Mouse (Mus musculus): ENCODE results near the gene Ankrd6. TPM values are rescaled to one million over a fixed set of nuclear protein-coding genes. Genes with fewer than 3 reads are reported as not detected.

The Ankrd6 gene
- total and polyA plus RNA-seq, 3 experiments: 1.1 to 1.8 TPM; not detected in 1

- peak; percentile 58 for DNase-seq (ENCODE audit: low read depth, low spot score)
- Histone ChIP-seq H3K4me3 (ENCODE audit: control insufficient read depth in 1 of 2, insufficient read depth in 1 of 2, low read depth in 2 of 2, low read length in 2 of 2) (no peak overlapping the region), H3K9ac (ENCODE audit: control insufficient read depth, low read depth, low read length, poor library complexity, severe bottlenecking) (no peak overlapping the region), H3K27me3 (ENCODE audit: control insufficient read depth in 1 of 2, insufficient read depth in 2 of 2, low read length in 2 of 2) (no peaks in the 10 kb centered on the region; a peak in 1 of 4 replicates), H3K27ac (ENCODE audit: control insufficient read depth, low read depth, low read length) (no peak overlapping the region), H3K36me3 (ENCODE audit: control insufficient read depth in 1 of 2, insufficient read depth in 2 of 2, low read length in 2 of 2) (peaks cover 0 to 10% of the 10 kb centered on the region in 2 experiments; a peak in 2 of 4 replicates), H3K9me3 (replicated peaks; ENCODE audit: insufficient read depth, low read length) (no peaks in the 10 kb centered on the region), H3K4me1 (ENCODE audit: control insufficient read depth in 1 of 2, insufficient read depth in 2 of 2, low read length in 2 of 2) (peaks cover 4 to 24% of the 10 kb centered on the region in 2 experiments), H3K79me2 (ENCODE audit: control insufficient read depth, insufficient read depth, low read length, poor library complexity) (no peaks in the 10 kb centered on the region)
- TF ChIP-seq CHD2 (IDR thresholded peaks at IDR 0.05; ENCODE audit: low read length) (no peak), EP300 (IDR thresholded peaks at IDR 0.05; ENCODE audit: low read depth in 1 of 2, low read length in 2 of 2) (peak; percentile 56 to 66; a peak in 3 of 4 replicates), NRF1 (IDR thresholded peaks at IDR 0.05; ENCODE audit: insufficient read depth, low read depth, low read length, poor library complexity, severe bottlenecking) (no peak), USF2 (IDR thresholded peaks at IDR 0.05; ENCODE audit: borderline replicate concordance in 1 of 2, insufficient read depth in 1 of 2, low read depth in 1 of 2, low read length in 2 of 2) (no peak), TCF12 (IDR thresholded peaks at IDR 0.05; ENCODE audit: low read depth, low read length) (peak; percentile 72), GATA1 (IDR thresholded peaks at IDR 0.05; ENCODE audit: low read depth, low read length) (peak; percentile 86), ZNF384 (IDR thresholded peaks at IDR 0.05; ENCODE audit: low read depth, low read length) (no peak), SIN3A (IDR thresholded peaks at IDR 0.05; ENCODE audit: low read length) (peak; percentile 53; the same call in 1 of the 2 replicates), MYC (IDR thresholded peaks at IDR 0.05; ENCODE audit: low read depth, low read length) (no peak), ETS1 (IDR thresholded peaks at IDR 0.05; ENCODE audit: low read depth, low read length) (peak; percentile 67), RCOR1 (IDR thresholded peaks at IDR 0.05; ENCODE audit: low read depth, low read length) (peak; percentile 66), TAL1 (IDR thresholded peaks at IDR 0.05; ENCODE audit: low read length) (0 out of 2 replicates have a peak, but pooled peaks have one; percentile 17), NELFE (IDR thresholded peaks at IDR 0.05; ENCODE audit: low read depth, low read length) (no peak), TBP (IDR thresholded peaks at IDR 0.05; ENCODE audit: low read depth, low read length) (no peak), MYB (IDR thresholded peaks at IDR 0.05; ENCODE audit: low read depth, low read length) (peak; percentile 12; the same call in 1 of the 2 replicates)
Observed at GRCm38 (mm10) chr4:32868858-32869257, 81.8 kb downstream of the Ankrd6 start.

DNA sequence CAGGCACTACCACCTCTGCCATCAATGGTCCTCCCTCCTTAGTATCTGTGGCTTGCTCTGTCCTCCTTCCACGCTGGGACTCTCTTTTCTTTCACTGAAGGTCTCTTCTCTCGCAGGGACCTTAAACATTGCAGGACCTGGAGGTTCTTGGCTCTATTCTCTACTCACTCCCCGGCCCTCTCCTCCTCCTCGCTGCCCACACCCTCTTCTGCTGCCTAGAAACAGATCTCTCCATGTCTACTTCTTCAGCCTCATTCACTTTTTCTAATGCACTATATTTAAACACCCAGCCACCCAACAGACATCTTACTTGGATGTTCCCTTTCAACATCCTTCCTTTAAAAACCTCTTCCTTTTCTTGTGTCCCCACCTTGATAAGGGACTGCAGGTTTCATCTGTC is 82.2 kb downstream of the Ankrd6 start:
- TF ChIP-seq CHD1 (IDR thresholded peaks at IDR 0.05; ENCODE audit: low read depth, low read length) (no peak), ZMIZ1 (IDR thresholded peaks at IDR 0.05; ENCODE audit: low read depth, low read length) (no peak), SMC3 (IDR thresholded peaks at IDR 0.05; ENCODE audit: low read depth, low read length) (no peak), NELFE (IDR thresholded peaks at IDR 0.05; ENCODE audit: low read depth, low read length) (no peak), TBP (IDR thresholded peaks at IDR 0.05; ENCODE audit: low read depth, low read length) (no peak), MXI1 (IDR thresholded peaks at IDR 0.05; ENCODE audit: low read depth, low read length) (no peak), ETS1 (IDR thresholded peaks at IDR 0.05; ENCODE audit: low read depth, low read length) (no peak)
- Histone ChIP-seq H3K4me1 (ENCODE audit: control insufficient read depth in 1 of 2, insufficient read depth in 2 of 2, low read length in 2 of 2) (peaks cover 4 to 24% of the 10 kb centered on the region in 2 experiments), H3K27ac (ENCODE audit: control insufficient read depth, low read depth, low read length) (no peak overlapping the region), H3K9me3 (replicated peaks; ENCODE audit: insufficient read depth, low read length) (no peaks in the 10 kb centered on the region), H3K79me2 (ENCODE audit: control insufficient read depth, insufficient read depth, low read length, poor library complexity) (no peaks in the 10 kb centered on the region), H3K4me3 (ENCODE audit: control insufficient read depth in 1 of 2, insufficient read depth in 1 of 2, low read depth in 2 of 2, low read length in 2 of 2) (no peak overlapping the region), H3K9ac (ENCODE audit: control insufficient read depth, low read depth, low read length, poor library complexity, severe bottlenecking) (no peak overlapping the region), H3K36me3 (ENCODE audit: control insufficient read depth in 1 of 2, insufficient read depth in 2 of 2, low read length in 2 of 2) (peaks cover 0 to 10% of the 10 kb centered on the region in 2 experiments; a peak in 2 of 4 replicates), H3K27me3 (ENCODE audit: control insufficient read depth in 1 of 2, insufficient read depth in 2 of 2, low read length in 2 of 2) (no peaks in the 10 kb centered on the region; a peak in 1 of 4 replicates)
- DNase-seq (ENCODE audit: low read depth, low spot score): peak; percentile 19
